Mouse (Mus musculus) ES-Bruce4 (cell line): Measurements from ENCODE around the gene Fam193b.

ENCODE experiments used
- CTCF ChIP-seq: IDR thresholded peaks from one replicate; pipeline ENCODE4 v1.8.1; 2011; ENCODE audit warnings: low read depth, low read length
- EP300 ChIP-seq: IDR thresholded peaks from 2 replicates; pipeline ENCODE4 v1.6.1; 2011; ENCODE audit warnings: low read depth, low read length; ENCODE audit not compliant: insufficient read depth
- POLR2A ChIP-seq: IDR thresholded peaks from one replicate; pipeline ENCODE4 v1.8.1; 2011; ENCODE audit warnings: low read length; ENCODE audit not compliant: insufficient read depth

DNA sequence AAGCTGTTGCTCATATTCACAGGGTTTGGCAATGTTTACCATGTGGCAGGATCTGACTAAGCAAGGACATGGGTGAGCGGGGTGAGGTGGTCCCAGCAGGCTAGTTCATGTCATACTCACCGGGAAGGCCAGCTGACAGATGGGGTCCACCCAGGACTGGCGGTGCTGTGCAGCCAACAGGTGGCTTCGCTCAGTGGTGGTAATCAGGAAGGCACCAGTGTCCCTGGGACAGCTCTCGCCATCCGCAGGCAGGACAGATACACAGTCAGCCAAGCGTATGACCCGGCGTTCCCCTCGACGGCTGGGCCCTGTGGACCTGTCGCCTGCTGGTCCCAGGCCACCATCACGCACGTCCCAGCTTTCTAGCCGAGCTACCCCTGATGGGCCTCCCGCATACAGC is 43.7 kb downstream of the Fam193b start:
- TF ChIP-seq CTCF (no peak), POLR2A (no peak), EP300 (no peak)
